Mouse (Mus musculus) MEL (cell line): ENCODE measurements at regions not wholly inside any gene's neighbourhood (a gene's known extent, or its start where the extent isn't known, plus 50 kb on each side); places are given as distances from the start of the nearest gene placed in this dataset.

Experiments used
- DNase-seq: peaks from one replicate; pipeline ENCODE4 v3.0.0; 2011; ENCODE audit warnings: low read depth, low spot score
- H3K27ac ChIP-seq: 2 replicates; pipeline ENCODE4 v1.5.1; 2012; ENCODE audit warnings: low read depth, mild to moderate bottlenecking, control low read depth, low read length, moderate library complexity; ENCODE audit not compliant: control insufficient read depth
- H3K27me3 ChIP-seq, 2 experiments: fragments of 150-350 bp in 1 of 2; sonication (generic) in 1 of 2; 2 replicates each; pipeline ENCODE4 v1.6.1; 2012; ENCODE audit warnings: low read length in 2 of 2, mild to moderate bottlenecking in 2 of 2, improper control_type of control experiment in 1 of 2, moderate library complexity in 1 of 2; ENCODE audit not compliant: insufficient read depth in 2 of 2, control insufficient read depth in 1 of 2
- H3K36me3 ChIP-seq, 2 experiments: 2 replicates each; pipeline ENCODE4 v1.6.1; 2012 to 2014; ENCODE audit warnings: low read length in 2 of 2, improper control_type of control experiment in 1 of 2, inconsistent platforms in 1 of 2, mild to moderate bottlenecking in 1 of 2; ENCODE audit not compliant: insufficient read depth in 2 of 2, control insufficient read depth in 1 of 2
- H3K4me1 ChIP-seq, 2 experiments: fragments of 150-350 bp in 1 of 2; sonication (generic) in 1 of 2; 2 replicates each; pipeline ENCODE4 v1.6.1; 2012; ENCODE audit warnings: low read length in 2 of 2, improper control_type of control experiment in 1 of 2, mild to moderate bottlenecking in 1 of 2; ENCODE audit not compliant: insufficient read depth in 2 of 2, control insufficient read depth in 1 of 2
- H3K4me3 ChIP-seq, 2 experiments: fragments of 150-350 bp in 1 of 2; sonication (generic) in 1 of 2; 2 replicates each; pipeline ENCODE4 v1.5.1; 2012; ENCODE audit warnings: low read depth in 2 of 2, low read length in 2 of 2, mild to moderate bottlenecking in 2 of 2, moderate library complexity in 2 of 2, control low read depth in 1 of 2, improper control_type of control experiment in 1 of 2; ENCODE audit not compliant: control insufficient read depth in 1 of 2, insufficient read depth in 1 of 2
- H3K79me2 ChIP-seq: 2 replicates; pipeline ENCODE4 v1.6.1; 2012; ENCODE audit warnings: mild to moderate bottlenecking, low read length, moderate library complexity; ENCODE audit not compliant: control insufficient read depth, poor library complexity, insufficient read depth
- H3K9ac ChIP-seq: 2 replicates; pipeline ENCODE4 v1.6.1; 2012; ENCODE audit warnings: low read depth, mild to moderate bottlenecking, control low read depth, low read length, moderate library complexity; ENCODE audit not compliant: control insufficient read depth, poor library complexity, severe bottlenecking
- H3K9me3 ChIP-seq: fragments of 150-350 bp; sonication (generic); replicated peaks from 2 replicates; pipeline ENCODE4 v1.6.1; 2012; ENCODE audit warnings: mild to moderate bottlenecking, low read length, improper control_type of control experiment, moderate library complexity; ENCODE audit not compliant: insufficient read depth
- CTCF ChIP-seq, 3 experiments: IDR thresholded peaks in 2 of 3; conservative IDR thresholded peaks in 1 of 3; 2 replicates each; pipeline ENCODE4 v1.5.1; 2011 to 2012; ENCODE audit warnings: low read length in 3 of 3, low read depth in 2 of 3, mild to moderate bottlenecking in 2 of 3, improper control_type of control experiment in 1 of 3, inconsistent platforms in 1 of 3, mixed read lengths in 1 of 3, moderate library complexity in 1 of 3; ENCODE audit not compliant: control insufficient read depth in 1 of 3, insufficient read depth in 1 of 3, poor library complexity in 1 of 3, severe bottlenecking in 1 of 3
- GABPA ChIP-seq: IDR thresholded peaks from 2 replicates; pipeline ENCODE4 v1.6.1; 2012; ENCODE audit warnings: low read depth, mild to moderate bottlenecking, inconsistent platforms, low read length, improper control_type of control experiment, moderate library complexity
- GATA1 ChIP-seq: IDR thresholded peaks from 2 replicates; pipeline ENCODE4 v1.6.1; 2011; ENCODE audit warnings: low read depth, low read length, improper control_type of control experiment
- MAFK ChIP-seq: IDR thresholded peaks from 2 replicates; pipeline ENCODE4 v1.6.1; 2011; ENCODE audit warnings: low read depth, mild to moderate bottlenecking, low read length, improper control_type of control experiment, borderline replicate concordance
- MAX ChIP-seq: IDR thresholded peaks from 2 replicates; pipeline ENCODE4 v1.6.1; 2011; ENCODE audit warnings: low read length, improper control_type of control experiment
- MAZ ChIP-seq: IDR thresholded peaks from 2 replicates; pipeline ENCODE4 v1.6.1; 2012; ENCODE audit warnings: low read depth, mild to moderate bottlenecking, inconsistent platforms, low read length, improper control_type of control experiment
- MEF2A ChIP-seq: IDR thresholded peaks from 2 replicates; pipeline ENCODE4 v1.6.1; 2014; ENCODE audit warnings: low read depth, mild to moderate bottlenecking, inconsistent platforms, low read length, improper control_type of control experiment; ENCODE audit not compliant: poor library complexity, insufficient replicate concordance, severe bottlenecking; ENCODE audit errors: extremely low read depth
- NELFE ChIP-seq: IDR thresholded peaks from 2 replicates; pipeline ENCODE4 v1.6.1; 2011; ENCODE audit warnings: low read depth, low read length, improper control_type of control experiment
- RAD21 ChIP-seq: IDR thresholded peaks from 2 replicates; pipeline ENCODE4 v1.6.1; 2011; ENCODE audit warnings: mild to moderate bottlenecking, low read depth, low read length, improper control_type of control experiment
- RCOR1 ChIP-seq: IDR thresholded peaks from 2 replicates; pipeline ENCODE4 v1.6.1; 2012; ENCODE audit warnings: low read depth, mild to moderate bottlenecking, inconsistent platforms, low read length, improper control_type of control experiment
- TAL1 ChIP-seq: IDR thresholded peaks from 2 replicates; pipeline ENCODE4 v1.6.1; 2012; ENCODE audit warnings: mild to moderate bottlenecking, inconsistent platforms, low read length, moderate library complexity, mixed read lengths
- TBP ChIP-seq: IDR thresholded peaks from 2 replicates; pipeline ENCODE4 v1.8.0; 2011; ENCODE audit warnings: low read depth, low read length, improper control_type of control experiment
- UBTF ChIP-seq: IDR thresholded peaks from 2 replicates; pipeline ENCODE4 v1.6.1; 2012; ENCODE audit warnings: low read depth, mild to moderate bottlenecking, inconsistent platforms, low read length, improper control_type of control experiment, moderate library complexity, borderline replicate concordance; ENCODE audit not compliant: insufficient read depth
- ZC3H11A ChIP-seq: IDR thresholded peaks from 2 replicates; pipeline ENCODE4 v1.6.1; 2012; ENCODE audit warnings: low read depth, mild to moderate bottlenecking, inconsistent platforms, low read length, improper control_type of control experiment
- ZKSCAN1 ChIP-seq: IDR thresholded peaks from 2 replicates; pipeline ENCODE4 v1.6.1; 2012; ENCODE audit warnings: low read depth, mild to moderate bottlenecking, inconsistent platforms, low read length, improper control_type of control experiment, moderate library complexity
- ZMIZ1 ChIP-seq: IDR thresholded peaks from 2 replicates; pipeline ENCODE4 v1.6.1; 2012; ENCODE audit warnings: low read depth, mild to moderate bottlenecking, inconsistent platforms, low read length, improper control_type of control experiment, moderate library complexity
- ZNF384 ChIP-seq: IDR thresholded peaks from 2 replicates; pipeline ENCODE4 v1.6.1; 2012; ENCODE audit warnings: low read depth, mild to moderate bottlenecking, inconsistent platforms, low read length, improper control_type of control experiment

DNA sequence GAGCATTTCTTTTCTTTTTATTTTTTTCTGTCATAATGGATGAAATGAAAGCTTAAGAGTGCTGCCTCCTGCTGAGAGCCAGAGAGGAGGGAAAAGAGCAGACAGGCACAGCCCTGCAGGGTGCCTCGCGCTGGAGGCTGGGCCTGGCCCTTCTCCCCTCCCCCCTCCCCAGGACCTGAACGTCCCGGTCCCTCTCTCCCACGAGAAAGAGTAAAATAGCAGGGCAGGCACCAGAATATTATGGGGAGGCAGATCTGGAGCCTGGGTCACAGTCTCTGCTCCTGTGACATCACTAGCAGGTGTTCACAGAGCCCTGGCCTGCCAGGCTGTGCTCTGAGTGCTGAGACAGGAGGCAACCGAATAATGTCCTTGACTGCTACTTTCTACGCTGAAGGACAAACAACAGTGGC, 103.3 kb upstream of the Sulf2 start:
- H3K79me2 ChIP-seq = no peaks in the 10 kb centered on the region
- no peaks in the 10 kb centered on the region for H3K36me3 ChIP-seq
- no peak overlapping the region for H3K9ac ChIP-seq
- DNase-seq = no peak
- H3K27me3 ChIP-seq = no peaks in the 10 kb centered on the region
- no peaks in the 10 kb centered on the region for H3K9me3 ChIP-seq
- TF ChIP-seq ZC3H11A (no peak), TAL1 (no peak), MAFK (no peak), UBTF (no peak), RCOR1 (no peak), ZMIZ1 (no peak), MAZ (no peak), TBP (no peak), CTCF (IDR thresholded peaks at IDR 0.05 in 2 of 3, conservative IDR thresholded peaks at IDR 0.05 in 1 of 3; ENCODE audit: control insufficient read depth in 1 of 3, insufficient read depth in 1 of 3, low read depth in 2 of 3, low read length in 3 of 3, poor library complexity in 1 of 3, severe bottlenecking in 1 of 3) (no peak), RAD21 (no peak), ZNF384 (no peak)
- H3K4me1 ChIP-seq = no peaks in the 10 kb centered on the region
- no peak overlapping the region for H3K4me3 ChIP-seq
- no peak overlapping the region for H3K27ac ChIP-seq

DNA sequence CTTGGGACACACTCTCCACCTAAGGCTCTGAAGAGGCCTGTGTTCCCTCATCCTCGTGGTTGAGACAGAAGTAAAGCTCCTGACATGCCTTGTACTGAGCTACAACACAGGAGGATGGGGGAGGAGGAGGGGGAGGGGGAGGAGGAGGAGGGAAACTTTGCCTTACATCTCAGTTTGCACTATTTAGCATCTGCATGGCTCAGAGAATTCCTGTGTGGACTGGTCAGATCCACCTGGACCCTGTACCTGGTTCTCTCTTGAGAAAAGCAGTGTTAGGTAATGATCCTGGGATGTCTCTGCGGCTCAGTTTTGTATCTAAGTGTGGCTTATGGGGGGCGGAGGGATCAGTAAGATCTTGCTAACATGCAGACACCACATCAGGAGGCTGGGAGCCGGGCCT, 102.2 kb upstream of the Sulf2 start:
- H3K27me3 ChIP-seq = no peaks in the 10 kb centered on the region
- H3K9me3 ChIP-seq = no peaks in the 10 kb centered on the region
- no peak overlapping the region for H3K27ac ChIP-seq
- DNase-seq = no peak
- no peak overlapping the region for H3K4me3 ChIP-seq
- H3K4me1 ChIP-seq = no peaks in the 10 kb centered on the region
- H3K9ac ChIP-seq = no peak overlapping the region
- H3K79me2 ChIP-seq = no peaks in the 10 kb centered on the region
- no peak for TF ChIP-seq ZMIZ1
- no peak for TF ChIP-seq ZNF384
- no peak for TF ChIP-seq MAX
- no peak for TF ChIP-seq GABPA
- TF ChIP-seq ZKSCAN1 = no peak
- TF ChIP-seq GATA1 = no peak
- TF ChIP-seq TAL1 = no peak
- TF ChIP-seq NELFE = no peak
- TF ChIP-seq MEF2A = no peak
- no peak for TF ChIP-seq ZC3H11A
- no peaks in the 10 kb centered on the region for H3K36me3 ChIP-seq
